Mouse (Mus musculus) lung, postnatal 14 days (tissue): Measurements from ENCODE around the gene Gp1ba.

Experiments used
- DNase-seq: peaks from one replicate; pipeline ENCODE4 v3.0.0; 2021

The Gp1ba gene

DNA sequence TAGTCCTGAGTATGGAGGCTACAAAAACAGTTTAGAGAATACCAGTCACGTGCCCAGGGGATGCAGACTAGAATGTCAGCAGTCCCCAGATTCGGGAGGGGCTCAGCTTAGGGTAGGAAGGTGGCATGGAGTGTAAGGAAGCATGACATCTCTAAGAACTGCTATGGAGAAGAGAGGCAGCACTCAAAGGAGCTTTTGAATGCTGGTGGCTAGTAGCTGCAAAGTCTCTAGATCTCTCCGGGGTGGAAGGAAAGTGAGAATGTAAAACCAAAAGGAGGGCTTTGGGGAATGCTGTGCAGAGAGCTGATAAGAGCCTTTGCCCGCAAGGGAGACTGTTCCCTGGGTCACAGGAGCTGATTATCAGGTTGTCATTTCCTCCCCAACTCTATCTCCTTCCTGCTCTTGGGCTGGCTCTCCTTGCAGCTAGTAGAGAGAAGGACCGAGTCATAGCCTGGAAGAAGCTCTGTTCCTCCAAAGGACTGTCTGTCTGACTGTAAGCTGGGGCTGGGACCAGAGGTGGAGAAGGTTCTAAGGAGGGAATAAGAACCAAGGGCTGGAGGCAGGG lies at the start of gene Gp1ba:
Gene Gp1ba (plus strand): TSS at position 409 of the 565 bp plus-strand sequence.
- DNase-seq: no peak

DNA sequence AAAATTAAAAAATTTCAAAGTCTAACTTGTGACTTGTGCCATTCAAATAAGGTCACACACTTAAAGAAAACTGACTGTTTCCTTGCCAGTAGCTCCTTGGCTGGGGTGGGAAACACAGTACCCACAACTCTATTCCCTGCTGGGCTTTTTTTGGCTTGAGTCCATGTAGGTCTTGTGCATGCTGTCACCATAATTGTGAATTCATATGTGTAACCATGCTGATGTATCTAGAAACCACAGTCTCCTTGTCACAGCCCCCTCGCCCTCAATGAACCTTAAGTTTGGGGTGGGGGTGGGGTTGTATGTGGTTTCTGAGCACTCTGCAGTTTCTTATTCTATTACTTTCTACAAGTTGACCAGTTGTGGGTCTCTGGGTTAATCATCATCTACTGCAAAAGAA lies 47.2 kb upstream of the Gp1ba start:
- DNase-seq: no peak

DNA sequence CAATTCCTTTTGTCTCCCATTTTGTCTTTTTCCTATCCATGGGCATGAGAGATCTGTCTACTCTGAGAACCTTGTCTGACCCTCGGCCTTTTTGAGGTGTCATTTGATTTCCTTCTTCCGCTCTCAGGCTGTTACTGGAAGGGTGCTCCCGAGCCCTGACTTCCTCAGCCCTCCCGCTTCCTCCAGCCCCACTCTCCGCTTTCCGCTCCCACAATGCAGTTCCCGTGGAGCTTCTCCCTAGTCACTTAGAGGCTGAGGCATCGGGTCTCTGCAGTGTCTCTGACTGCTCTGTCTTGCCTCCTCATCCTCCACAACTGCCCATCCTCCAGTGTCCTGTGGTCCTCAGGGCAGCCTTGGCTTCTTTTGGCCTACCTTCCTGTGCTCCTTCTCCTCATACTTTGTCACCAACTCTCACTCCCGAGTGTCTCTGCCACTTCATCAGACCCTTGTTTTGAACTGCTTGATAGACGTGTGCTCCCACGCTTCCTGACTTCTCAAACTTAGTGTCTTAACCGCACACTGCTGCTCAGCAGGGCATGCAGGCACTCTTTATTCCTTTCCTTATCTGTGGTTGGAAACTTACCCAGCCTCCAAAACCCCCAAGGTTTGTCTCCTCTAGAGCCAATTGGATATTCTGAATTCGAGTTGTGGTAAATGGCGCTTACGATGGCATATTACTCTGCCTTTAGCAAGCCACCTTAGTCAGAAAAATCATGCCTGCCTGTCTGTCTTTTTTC lies 44.5 kb upstream of the Gp1ba start:
- peak; percentile 57 for DNase-seq

DNA sequence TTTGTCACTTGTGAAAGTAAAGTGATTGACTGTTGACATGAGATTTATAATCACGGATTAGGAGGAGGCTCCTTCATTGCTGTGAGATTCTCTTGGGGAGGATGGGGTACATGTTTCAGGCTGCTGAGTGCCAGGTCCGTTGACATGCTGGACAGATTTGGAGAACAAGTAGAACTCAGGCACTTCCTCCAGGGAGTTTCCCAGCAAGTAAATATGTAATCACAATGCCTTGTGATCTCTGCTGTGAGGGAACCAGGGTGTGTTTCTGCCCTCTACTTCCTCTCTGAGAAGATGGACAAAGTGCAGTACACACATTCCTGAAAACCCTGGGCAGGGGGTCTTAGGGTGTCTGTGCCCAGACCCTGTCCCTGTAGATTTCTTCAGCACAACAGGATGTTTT lies 43.3 kb upstream of the Gp1ba start:
- DNase-seq: no peak

DNA sequence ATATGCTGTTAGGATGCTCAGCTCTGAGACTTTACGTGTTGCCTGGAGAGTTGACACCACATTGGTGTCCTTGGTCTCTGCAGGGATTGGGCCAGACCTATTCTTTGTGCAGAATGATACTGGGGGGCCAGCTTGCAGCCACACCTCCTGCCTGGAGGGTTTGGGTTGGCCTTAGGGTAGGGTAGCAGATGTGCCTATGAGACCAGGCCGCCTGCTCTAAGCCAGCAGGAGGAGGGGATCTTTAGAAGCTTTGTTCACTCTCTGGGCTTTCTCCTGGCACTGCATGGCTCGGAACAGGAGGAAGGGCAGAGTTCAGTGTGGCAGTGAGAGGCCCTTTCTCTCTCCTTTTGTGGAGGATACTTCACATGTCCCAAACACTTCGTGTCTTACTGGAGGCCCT lies 42.8 kb upstream of the Gp1ba start:
- DNase-seq: no peak

DNA sequence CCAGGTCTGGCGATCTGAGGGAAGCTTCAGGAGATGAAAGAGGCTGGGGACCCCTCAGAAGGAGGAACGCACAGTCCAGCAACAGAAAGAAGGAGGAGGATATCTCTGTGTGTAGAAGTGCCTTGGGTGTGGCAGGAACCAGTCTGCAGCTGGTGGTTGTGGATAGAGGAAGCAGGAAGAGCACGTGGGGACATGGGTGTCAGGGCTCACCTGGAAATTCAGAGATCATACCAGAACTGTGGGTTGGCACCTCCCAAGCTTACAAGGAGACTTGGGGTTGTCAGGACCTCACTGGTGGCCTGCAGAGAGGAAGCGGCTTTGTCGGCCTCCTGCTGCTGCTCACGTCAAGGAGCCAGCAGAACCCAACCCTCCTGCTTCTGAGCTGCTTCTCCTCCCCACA lies 41.6 kb upstream of the Gp1ba start:
- DNase-seq: no peak

DNA sequence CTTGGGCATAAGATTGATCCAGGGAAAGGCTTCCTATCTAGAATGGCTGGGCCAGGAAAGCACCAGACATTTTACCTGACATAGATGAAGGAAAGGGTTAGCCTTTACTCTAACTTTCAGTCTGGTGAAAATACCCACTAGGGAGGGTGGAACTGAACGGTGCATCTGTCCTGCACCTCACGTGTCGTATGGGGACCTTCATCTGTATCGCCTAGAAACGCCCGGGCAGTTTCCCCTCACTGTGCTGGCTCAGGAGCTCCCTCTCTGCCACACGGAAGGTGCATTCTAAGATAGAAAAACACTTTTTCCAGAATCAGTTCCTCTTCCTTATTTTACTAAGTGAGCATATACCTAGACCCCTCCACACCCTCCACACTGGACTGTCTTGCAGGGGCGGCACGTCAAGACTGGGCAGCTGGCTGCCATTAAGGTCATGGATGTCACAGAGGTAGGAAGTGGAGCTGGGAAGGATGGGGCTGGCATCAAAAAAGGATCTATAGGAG lies 40.4 kb upstream of the Gp1ba start:
- no peak for DNase-seq

DNA sequence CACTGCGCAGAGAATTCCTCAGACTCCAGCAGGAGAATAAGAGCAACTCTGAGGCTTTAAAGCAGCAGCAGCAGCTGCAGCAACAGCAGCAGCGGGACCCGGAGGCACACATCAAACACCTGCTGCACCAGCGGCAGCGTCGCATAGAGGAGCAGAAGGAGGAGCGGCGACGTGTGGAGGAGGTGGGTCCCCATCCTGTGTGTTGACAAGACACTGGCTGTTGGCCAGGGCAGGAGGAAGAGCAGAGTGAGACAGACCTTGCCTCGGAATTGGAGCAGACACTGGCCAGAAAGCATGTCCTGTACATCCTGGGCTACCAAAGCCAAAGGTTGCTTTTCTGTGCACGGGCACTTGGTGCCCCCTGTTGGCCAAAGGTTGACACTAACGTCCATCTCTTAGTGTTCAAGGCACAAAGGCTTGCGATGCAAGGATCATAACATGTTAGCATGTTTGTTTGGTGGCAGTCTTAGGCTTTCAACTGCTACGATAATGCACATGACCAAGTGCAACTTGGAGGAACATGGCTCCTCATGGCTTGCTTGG lies 33.8 kb upstream of the Gp1ba start:
- DNase-seq: peak; percentile 85

DNA sequence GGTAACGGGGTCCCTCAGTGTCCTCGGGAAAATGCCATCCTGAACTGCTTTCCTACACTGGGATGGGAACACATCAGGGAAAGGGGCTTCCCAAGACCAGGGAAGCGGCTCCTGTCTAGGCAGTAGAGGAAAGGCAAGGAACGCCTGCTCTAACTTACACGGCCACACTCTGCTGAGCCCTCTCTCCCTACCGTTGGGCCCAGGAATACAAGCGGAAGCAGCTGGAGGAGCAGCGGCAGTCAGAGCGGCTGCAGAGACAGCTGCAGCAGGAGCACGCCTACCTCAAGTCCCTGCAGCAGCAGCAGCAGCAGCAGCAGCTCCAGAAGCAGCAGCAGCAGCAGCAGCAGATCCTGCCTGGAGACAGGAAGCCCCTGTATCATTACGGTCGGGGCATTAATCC lies 32.2 kb upstream of the Gp1ba start:
- DNase-seq: no peak

DNA sequence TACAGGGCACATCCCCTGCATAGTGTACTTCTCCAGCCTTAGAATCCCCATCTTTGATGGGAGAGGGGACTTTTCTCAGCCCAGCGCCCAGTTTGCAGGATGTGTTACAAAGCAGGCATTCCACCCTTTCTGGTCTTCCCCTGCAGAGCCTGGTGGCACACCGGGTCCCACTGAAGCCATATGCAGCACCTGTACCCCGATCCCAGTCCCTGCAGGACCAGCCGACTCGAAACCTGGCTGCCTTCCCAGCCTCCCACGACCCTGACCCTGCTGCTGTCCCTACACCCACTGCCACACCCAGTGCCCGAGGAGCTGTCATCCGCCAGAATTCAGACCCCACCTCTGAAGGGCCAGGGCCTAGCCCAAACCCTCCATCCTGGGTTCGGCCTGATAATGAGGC lies 31.3 kb upstream of the Gp1ba start:
- DNase-seq: no peak

DNA sequence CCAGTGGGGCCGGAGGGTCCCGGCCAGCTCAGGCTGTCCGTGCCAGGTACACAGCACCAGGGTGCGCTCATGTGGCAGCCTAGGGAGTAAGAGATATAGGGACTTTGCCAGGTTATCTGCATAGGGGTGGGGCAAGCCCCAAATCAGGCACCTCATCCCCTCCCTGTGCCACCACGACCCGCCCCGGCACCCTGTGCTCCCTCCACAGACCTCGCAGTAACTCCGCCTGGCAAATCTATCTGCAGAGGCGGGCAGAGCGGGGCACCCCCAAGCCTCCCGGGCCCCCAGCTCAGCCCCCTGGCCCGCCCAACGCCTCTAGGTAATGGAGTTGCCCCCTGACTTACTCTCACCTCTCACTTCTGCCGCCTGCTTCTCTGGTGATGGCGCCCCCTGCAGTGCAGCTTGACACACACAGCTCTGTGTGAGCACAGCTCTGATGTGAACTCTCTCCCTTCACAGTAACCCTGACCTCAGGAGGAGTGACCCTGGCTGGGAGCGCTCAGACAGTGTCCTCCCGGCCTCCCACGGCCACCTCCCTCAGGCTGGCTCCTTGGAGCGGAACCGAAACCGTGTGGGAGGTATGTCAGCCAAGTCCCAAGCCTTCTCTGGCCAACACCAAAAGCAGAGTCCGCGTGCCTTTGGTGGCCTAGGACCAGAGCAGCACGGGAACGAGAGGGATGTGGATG lies 30.4 kb upstream of the Gp1ba start:
- peak; percentile 40 for DNase-seq

DNA sequence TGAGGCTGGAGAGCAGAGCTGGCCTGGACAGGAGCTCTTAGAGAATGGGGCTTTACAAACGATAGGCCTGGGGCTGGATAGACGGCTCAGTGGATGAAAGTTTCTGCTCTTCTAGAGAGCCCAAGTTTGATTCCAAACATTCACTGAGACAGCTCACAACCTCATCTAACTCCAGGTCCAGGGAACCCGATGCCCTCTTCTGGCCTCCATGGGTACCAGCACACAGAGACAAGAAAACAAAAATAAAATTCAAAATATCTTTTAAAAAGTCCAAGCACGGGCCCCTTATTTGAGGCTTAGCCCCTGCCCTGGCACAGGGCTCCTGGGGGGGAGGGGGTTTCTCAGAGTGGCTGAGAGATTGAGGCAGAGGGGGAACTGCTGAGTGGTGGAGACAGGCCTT lies 28.2 kb upstream of the Gp1ba start:
- DNase-seq: no peak

DNA sequence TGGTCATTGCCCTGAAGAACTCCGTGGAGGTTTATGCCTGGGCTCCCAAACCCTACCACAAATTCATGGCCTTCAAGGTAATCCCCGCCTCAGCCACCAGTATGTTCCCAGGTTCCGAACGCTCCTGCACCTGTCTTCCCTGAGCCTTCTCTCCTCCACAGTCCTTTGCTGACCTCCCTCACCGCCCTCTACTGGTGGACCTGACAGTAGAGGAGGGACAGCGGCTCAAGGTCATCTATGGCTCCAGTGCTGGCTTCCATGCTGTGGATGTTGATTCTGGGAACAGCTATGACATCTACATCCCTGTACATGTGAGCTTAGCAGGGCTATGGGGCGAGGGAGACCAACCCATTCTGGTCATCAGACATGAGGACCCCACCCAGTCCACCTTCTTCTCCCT lies 26.4 kb upstream of the Gp1ba start:
- DNase-seq: no peak

DNA sequence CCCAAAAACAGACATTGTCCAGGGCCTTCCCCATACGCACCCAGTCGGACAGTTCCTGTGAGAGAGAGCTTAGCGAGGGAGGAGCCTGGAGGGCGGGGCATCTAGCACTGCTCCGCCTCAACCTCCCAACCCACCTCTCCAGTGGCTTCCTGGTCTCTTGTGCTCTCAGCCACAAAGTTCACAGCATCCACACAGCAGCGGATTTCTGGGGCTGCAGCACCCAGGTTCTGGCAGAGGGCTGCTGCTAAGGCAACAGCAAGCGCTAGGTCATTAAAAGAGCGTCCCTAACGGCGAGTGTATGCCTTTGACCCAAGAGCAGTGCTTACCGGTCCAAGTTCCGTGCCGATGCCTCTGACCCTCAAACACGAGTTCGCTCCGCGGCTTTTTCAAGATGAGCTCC lies 23.8 kb upstream of the Gp1ba start:
- peak; percentile 71 for DNase-seq

DNA sequence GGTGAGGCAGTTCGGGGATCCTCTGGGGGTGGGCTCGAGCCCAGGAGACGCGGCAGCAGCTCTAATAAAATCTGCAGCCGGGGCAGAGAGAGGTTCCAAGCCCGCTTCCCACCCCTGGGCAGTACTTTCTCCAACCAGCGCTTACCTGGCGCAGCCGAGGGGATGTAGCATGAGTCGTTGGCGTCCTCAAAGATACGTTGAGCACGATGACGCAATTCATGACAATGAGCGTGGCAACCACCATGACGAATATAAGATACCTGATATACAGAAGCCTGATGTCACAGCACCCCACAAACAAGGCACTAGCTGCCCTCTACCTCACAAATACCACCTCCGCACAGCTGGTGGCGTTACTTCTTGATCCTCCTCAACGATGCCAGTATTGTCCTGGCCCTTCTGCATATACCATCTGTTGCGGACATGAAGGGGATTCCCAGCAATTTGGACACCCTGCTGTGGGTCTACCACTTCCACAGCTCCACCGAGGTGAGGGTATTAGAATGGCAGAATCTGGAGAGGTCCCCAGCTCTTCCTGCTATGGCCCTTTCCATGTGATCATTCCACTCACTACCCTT lies 23.3 kb upstream of the Gp1ba start, which contains the start of gene 4930544D05Rik:
Gene 4930544D05Rik (plus strand): TSS at position 333 of the 578 bp plus-strand sequence.
- no peak for DNase-seq

DNA sequence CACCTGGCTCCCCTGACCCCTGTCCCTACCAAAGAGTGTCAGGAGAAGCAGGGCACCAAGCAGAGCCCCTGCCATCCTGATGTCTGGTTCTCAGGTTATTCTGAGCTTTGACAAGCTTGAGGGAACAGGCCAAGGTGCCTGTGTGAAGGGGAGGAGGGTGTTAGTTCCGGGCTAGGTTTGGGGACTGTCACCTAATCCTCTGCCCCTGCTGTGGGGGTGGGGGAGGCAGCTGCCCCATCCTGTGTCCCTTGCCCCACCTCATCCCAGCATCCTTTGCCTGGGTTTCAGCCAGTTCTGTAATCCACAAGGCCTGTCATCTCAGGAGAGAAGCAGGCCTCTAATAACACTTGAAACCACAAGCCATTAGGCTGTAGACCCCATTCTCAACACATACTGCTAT lies 19.8 kb upstream of the Gp1ba start, which contains the start of gene Chrne:
Gene Chrne (minus strand): TSS at position 116 of the 400 bp plus-strand sequence.
- no peak for DNase-seq

DNA sequence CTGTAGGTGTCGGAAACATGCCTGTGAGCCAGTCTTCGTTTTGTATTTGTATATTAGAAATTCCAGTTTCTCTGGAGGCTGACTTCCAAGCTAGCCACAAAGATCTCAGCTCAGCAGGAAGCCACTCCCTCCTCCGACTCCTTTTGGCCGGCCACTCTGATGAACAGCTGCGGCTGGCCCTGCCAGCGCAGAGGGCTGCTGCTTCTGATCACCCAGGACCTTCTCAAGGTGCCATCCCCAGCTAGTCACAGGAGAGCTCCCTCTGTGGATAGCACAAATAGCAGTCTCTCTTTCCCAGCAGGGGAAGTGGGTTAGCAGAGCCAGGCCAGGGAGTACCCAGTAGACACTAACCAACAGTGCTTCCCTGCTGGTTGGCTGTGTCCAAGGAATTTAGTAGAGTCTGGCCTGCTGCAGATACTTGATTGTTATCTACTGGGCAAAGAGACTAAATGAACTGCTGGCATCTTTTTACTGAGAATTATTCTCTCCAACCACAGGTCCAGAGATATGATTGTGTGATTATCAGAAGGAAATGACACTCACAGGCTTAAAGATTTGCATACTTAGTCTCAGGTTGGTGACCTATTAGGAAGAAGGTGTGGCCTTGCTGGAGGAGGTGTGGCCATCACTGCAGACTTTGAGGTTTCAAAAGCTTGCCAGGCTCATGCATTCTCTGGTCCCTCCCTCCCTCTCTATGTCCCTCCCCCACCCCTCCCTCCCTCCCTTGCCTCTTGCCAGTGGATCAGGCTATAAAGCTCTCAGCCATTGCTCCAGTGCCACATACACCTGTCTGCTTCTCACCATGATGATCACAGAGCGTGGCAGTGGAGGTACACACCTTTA lies 16.7 kb upstream of the Gp1ba start:
- no peak for DNase-seq

DNA sequence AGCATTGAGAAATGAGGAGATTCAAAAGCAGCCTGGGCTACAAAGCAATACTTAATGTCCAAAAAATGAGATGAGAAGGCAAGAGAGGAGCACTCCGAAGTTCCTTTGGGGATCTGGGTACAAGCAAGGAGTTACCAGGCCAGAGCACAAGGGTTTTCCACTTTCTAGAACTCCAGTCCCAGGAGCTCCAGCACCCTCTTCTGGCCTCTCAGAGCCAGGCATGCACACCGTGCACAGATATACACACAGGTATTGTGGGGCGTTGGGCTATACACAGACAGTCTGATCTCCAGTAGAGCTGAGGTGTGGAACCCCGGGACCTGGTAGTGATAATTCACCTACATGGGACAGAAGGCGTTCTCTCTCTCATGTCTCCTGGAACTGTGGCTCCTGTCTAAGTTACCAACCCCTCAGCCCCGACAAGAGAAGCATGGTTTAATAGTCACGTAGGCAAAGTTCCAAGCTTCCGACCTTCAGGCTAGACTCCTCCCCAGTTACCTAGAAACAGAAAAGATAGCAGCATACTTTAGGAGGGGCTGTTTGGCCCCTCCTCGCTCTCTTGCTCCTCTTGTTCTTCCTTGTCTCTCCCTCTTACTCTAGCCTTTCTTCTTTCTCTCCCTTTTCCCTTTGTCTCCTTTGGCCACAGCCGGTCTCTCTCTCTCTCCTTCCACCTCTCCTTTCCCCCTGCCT lies 15.7 kb upstream of the Gp1ba start:
- DNase-seq: no peak

DNA sequence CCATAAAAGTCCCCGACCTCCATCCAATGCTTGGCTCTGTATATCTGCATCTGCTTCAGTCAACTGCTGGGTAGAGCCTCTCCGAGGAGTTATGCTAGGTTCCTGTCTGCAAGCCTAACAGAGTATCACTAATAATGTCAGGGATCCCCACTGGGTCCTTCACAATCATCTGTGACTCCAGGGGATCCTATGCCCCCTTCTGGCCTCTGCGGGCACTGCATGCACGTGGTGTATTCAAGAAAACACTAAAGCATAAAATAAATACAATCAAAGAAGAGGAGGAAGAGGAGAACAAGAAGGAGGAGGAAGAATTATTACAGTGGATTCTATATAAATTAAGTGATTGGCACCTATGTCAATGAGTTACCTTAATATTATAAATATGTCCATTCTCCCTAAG lies 13.4 kb upstream of the Gp1ba start:
- peak; percentile 61 for DNase-seq

DNA sequence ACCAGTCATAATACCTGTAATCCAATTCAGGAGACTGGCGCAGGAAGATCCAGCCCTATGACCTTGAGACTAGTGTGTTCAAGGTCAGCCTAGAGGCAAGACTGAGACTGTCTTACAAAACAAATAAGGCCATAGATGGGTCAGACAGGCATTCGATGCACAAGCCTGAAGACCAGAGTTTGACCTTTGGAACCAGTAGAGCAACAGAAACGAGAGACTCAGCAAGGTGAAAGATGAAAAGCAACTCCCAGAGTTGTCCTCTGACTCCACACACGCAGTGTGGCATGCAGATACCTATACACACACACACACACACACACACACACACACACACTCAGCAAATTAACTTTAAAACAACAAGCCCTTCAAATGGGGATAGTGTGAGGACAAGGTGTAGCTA lies 12.0 kb upstream of the Gp1ba start:
- no peak for DNase-seq

DNA sequence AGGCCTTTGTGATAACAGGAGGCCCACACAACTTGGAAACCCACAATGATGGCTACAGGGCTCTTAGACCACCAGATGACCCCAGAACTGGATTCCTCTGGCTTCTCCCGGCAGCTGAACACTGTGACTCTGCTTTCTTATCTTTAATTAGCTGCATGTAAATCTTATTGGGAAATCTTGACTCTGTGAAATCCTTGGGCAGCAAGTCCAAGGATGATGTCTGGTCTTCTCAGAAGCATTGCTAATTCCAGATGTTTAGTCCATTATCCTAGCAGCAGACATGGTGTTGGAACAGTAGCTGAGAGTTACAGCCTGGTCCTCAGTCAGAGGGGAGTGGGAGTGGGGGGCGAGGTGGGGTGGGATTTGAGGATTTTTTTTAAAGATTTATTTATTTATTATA lies 10.5 kb upstream of the Gp1ba start:
- no peak for DNase-seq

DNA sequence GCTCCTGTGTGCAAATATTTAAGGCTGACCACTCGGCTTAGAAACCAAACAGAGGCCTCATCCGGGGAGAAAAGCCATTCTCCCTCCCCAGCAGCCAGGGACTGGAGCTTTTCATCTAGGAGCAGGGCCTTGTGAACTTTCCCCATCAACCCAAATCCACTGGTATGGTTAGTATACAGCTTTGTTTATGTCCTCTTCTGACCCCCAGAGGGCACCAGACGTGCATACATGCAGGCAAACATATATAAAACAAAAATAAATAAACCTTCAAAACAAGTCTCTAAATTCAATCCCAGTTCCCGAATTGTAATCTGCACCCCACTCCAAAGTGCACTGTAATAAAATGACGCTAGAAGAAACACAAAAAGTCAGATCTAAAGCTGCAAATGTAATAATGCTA lies 9.4 kb upstream of the Gp1ba start:
- no peak for DNase-seq
